Mouse (Mus musculus) central nervous system, embryonic 18 days (tissue): ENCODE data around the gene Echs1. TPM values are rescaled to one million over a fixed set of nuclear protein-coding genes. Genes with fewer than 3 reads are reported as not detected.

Source experiments
- polyA plus RNA-seq: library from polyadenylated mRNA; depleted of rRNA; stranded (reverse); fragments of >200 nt; gene quantifications from 2 replicates; pipeline ENCODE4 v1.2.3, GENCODE M21; 2012; rRNA removed

Gene Echs1
- polyA plus RNA-seq, result 84.5 and 97.6 TPM in 2 replicates

GRCm38 (mm10) chr7:140116329-140117054 is at the start of gene Echs1:
Echs1 (minus strand) TSS chr7:140116476.

DNA sequence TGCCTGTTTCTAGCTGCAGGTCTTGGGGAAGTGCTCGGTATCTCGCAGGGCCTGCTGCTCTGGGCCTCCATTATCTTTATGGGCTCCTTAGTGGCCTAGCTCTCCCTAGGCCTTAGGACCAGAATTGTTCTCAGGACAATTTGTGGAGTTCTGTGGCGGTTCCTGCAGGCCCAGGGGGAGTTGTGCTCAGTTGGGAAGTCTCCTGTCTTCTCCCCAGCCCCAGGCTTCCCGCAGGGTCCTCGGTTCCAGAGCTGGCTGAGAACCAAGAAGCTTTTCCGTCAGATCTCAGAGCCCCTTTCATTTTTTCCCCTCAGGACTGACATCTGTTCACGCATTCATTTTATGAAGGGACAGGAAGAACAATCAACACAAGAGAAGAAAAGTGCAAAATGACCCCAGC is 48.4 kb upstream of the Echs1 start, which contains the start of gene Olfr522:
TSS of gene Olfr522 (minus strand) at position 101 of the 400 bp plus-strand sequence.

GRCm38 (mm10) chr7:140154218-140154927 is 38.1 kb upstream of the Echs1 start, which contains the start of gene Sprn:
Sprn (minus strand) TSS chr7:140154877.

GRCm38 (mm10) chr7:140137135-140138020 is 21.1 kb upstream of the Echs1 start, which contains the start of gene Mtg1:
Mtg1 (plus strand) TSS chr7:140137564.

GRCm38 (mm10) chr7:140115583-140116328 is 520 bp downstream of the Echs1 start, which contains the start of gene Paox:
Paox (plus strand) TSS chr7:140115799.

GRCm38 (mm10) chr7:140101993-140102860 is 14.0 kb downstream of the Echs1 start, which contains the start of gene Fuom:
Fuom (minus strand) TSS chr7:140102441.

DNA sequence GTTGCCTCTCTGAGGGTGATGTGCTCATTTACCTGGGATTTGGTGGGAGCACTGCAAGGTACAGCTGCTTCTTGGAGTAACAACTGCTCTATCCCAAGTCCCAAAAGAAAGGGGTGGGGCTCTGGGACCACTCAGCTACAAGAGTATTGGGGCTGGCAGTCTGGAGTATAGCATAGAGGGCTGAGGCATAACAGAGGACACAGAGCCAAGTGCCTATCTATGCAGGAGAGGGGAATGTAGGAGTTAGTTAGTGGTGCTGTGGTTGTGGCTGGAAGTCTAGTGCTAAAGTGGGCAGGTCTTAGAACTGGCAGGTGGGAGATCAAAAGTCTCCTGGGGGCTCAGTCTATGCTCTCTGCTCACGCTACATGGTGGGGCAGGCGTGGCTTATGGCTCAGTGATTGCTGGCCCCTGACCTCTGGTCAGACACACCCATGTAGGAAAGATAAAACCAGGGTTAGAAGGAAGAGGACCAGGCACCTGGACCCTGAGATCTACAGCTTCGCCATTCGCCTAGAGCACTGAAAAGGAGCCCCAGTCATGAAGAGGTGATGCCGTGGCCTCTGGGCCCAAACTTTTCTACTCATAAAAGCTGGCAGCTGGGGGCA is 23.2 kb downstream of the Echs1 start, which contains the start of gene Prap1:
TSS of gene Prap1 (plus strand) at position 472 of the 605 bp plus-strand sequence.

DNA sequence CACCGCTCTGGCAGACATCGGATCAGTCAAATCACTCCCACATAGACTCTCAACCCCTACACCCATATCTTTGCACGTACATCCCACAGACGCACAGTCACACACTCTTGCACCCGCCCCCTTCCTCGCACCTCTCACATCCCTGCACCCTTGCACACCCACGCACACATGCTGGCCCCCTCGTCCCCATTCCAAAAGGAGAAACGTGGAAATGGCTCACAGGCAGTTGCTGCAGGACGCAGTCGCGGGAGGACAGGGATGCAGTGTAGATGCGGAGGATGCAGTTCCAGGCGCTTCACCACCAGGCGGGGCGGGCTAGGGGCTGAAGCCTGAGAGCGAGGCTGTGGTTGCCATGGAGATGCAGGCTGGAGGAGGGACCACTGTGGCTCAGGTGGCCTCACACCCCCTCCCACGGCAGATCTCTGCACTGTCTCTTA is 34.0 kb downstream of the Echs1 start, which contains the start of gene Caly:
TSS of gene Caly (minus strand) at position 307 of the 437 bp plus-strand sequence.

Other genes starting within 250 kb of the Echs1 start
- 27.3 and 29.5 TPM in 2 replicates for gene Kndc1, start 221.8 kb downstream of the Echs1 start, polyA plus RNA-seq
- not detected in 2 replicates for gene Utf1, start 172.7 kb downstream of the Echs1 start, polyA plus RNA-seq
- 0.93 and 0.99 TPM in 2 replicates for gene 6430531B16Rik, start 137.7 kb downstream of the Echs1 start, polyA plus RNA-seq
- 8.9 and 10.1 TPM in 2 replicates for gene Adam8, start 123.9 kb downstream of the Echs1 start, polyA plus RNA-seq
- gene Zfp511, start 80.1 kb downstream of the Echs1 start, polyA plus RNA-seq, result 82.2 and 96.6 TPM in 2 replicates
- gene Tubgcp2, start 79.8 kb downstream of the Echs1 start, polyA plus RNA-seq, result 63.0 and 67.3 TPM in 2 replicates
- 0.57 and 0.93 TPM in 2 replicates for gene Msx3, start 67.4 kb downstream of the Echs1 start, polyA plus RNA-seq
- gene Caly, start 33.9 kb downstream of the Echs1 start, polyA plus RNA-seq, result 359 and 381 TPM in 2 replicates
- 0.47 TPM in 1 of 2 replicates, not detected in the other for gene Prap1, start 23.1 kb downstream of the Echs1 start, polyA plus RNA-seq
- gene Fuom, start 14.0 kb downstream of the Echs1 start, polyA plus RNA-seq, result 27.2 and 32.8 TPM in 2 replicates
- 5.1 and 5.3 TPM in 2 replicates for gene Paox, start 677 bp downstream of the Echs1 start, polyA plus RNA-seq
- gene Mtg1, start 21.1 kb upstream of the Echs1 start, polyA plus RNA-seq, result 36.5 and 42.2 TPM in 2 replicates
- gene Sprn, start 38.4 kb upstream of the Echs1 start, polyA plus RNA-seq, result 29.5 and 33.1 TPM in 2 replicates
- not detected in 2 replicates for gene Olfr522, start 48.3 kb upstream of the Echs1 start, polyA plus RNA-seq
- not detected in 2 replicates for gene Olfr523, start 56.7 kb upstream of the Echs1 start, polyA plus RNA-seq
- gene Olfr524, start 89.5 kb upstream of the Echs1 start, polyA plus RNA-seq, result not detected in 2 replicates
- gene Cd163l1, start 101.8 kb upstream of the Echs1 start, polyA plus RNA-seq, result 0.13 TPM in 1 of 2 replicates, not detected in the other
- gene 5830411N06Rik, start 130.8 kb upstream of the Echs1 start, polyA plus RNA-seq, result 0.08 TPM in 1 of 2 replicates, not detected in the other
- gene Olfr525, start 204.4 kb upstream of the Echs1 start, polyA plus RNA-seq, result not detected in 2 replicates
- not detected in 2 replicates for gene Olfr527, start 217.5 kb upstream of the Echs1 start, polyA plus RNA-seq
- not detected in 2 replicates for gene Olfr60, start 245.2 kb upstream of the Echs1 start, polyA plus RNA-seq